14 mouse cellular contexts compared by ENCODE assay signal in genomic region chr12:12225706-12226105, GRCm38 (mm10). TPM values are rescaled to one million over a fixed set of nuclear protein-coding genes. Genes with fewer than 3 reads are reported as not detected.
A peak's percentile ranks its signal among the peaks of the same experiment; 100 is the strongest.
DNase-seq lines count a peak whose midpoint lies in the region; ATAC-seq and TF ChIP-seq lines count a peak whose summit lies in the region.
"Had no signal": no experiment of that assay in that cellular context is flagged by ENCODE, and none has a peak within 500 bp of the region (broad histone marks: within the 10 kb centered on the region; RNA-seq: fewer than 3 reads in every experiment).

No protein-coding gene starts in this region.

- no peak overlapping the region for H3K9ac ChIP-seq in liver, adult 2 months (ENCODE audit: low read depth, low read length)
- H3K9ac ChIP-seq in hindbrain, embryonic 14.5 days: no peak overlapping the region
- H3K9ac ChIP-seq in liver, embryonic 11.5 days (ENCODE audit: low read depth, low read length): no peak overlapping the region
- H3K9ac ChIP-seq: lung, embryonic 15.5 days; neural tube, embryonic 12.5 days; stomach, embryonic 15.5 days had no signal

- no peak for TF ChIP-seq CTCF in liver, adult 2 months (IDR thresholded peaks at IDR 0.05; ENCODE audit: low read depth, low read length)

- WGBS in liver, adult 2 months: 86% methylated on average over 6 of the region's 6 CpGs
- WGBS in hindbrain, embryonic 14.5 days: 34% methylated on average over 6 of the region's 6 CpGs
- 78% methylated on average over 6 of the region's 6 CpGs for WGBS in liver, embryonic 11.5 days

- no peaks in the 10 kb centered on the region for H3K9me3 ChIP-seq in hindbrain, embryonic 14.5 days (ENCODE audit: control insufficient read depth, low read length)
- no peaks in the 10 kb centered on the region for H3K9me3 ChIP-seq in liver, embryonic 11.5 days (ENCODE audit: control insufficient read depth, low read length)
- H3K9me3 ChIP-seq: lung, embryonic 15.5 days; neural tube, embryonic 12.5 days; stomach, embryonic 15.5 days had no signal

- intact Hi-C loops in left cerebral cortex, postnatal 25 days (cut with DNase I): loop anchor here (2.0 kb wide), 1 partner anchor 37 kb away; the partner anchor contains the start of gene Fam49a

- no peak for TF ChIP-seq POLR2A in liver, adult 2 months (IDR thresholded peaks at IDR 0.05; ENCODE audit: extremely low read depth, insufficient read depth, low read length)

- H3K27ac ChIP-seq in liver, adult 2 months (replicated peaks; ENCODE audit: insufficient read depth, low read depth, low read length): no peak overlapping the region
- H3K27ac ChIP-seq in hindbrain, embryonic 14.5 days: no peak overlapping the region
- no peak overlapping the region for H3K27ac ChIP-seq in liver, embryonic 11.5 days (ENCODE audit: low read depth, low read length)
- H3K27ac ChIP-seq: lung, embryonic 15.5 days; neural tube, embryonic 12.5 days; stomach, embryonic 15.5 days had no signal

- no peaks in the 10 kb centered on the region for H3K27me3 ChIP-seq in liver, adult 2 months (ENCODE audit: control insufficient read depth, insufficient read depth, low read length)
- no peaks in the 10 kb centered on the region for H3K27me3 ChIP-seq in hindbrain, embryonic 14.5 days (ENCODE audit: control insufficient read depth, insufficient read depth, low read length)
- H3K27me3 ChIP-seq in liver, embryonic 11.5 days (replicated peaks; ENCODE audit: control insufficient read depth, insufficient read depth, low read length): no peaks in the 10 kb centered on the region
- H3K27me3 ChIP-seq: lung, embryonic 15.5 days; neural tube, embryonic 12.5 days; stomach, embryonic 15.5 days had no signal

- peak; percentile 16 for DNase-seq in liver, adult 2 months (ENCODE audit: extremely low read depth, low read depth, low spot score)
- DNase-seq in liver: no peak
- no peak for DNase-seq in hindbrain, embryonic 14.5 days (ENCODE audit: low spot score)
- peak; percentile 78 to 95 for DNase-seq in left cerebral cortex, postnatal 25 days (ENCODE audit: low spot score in 2 of 2)
- peak; percentile 94 for DNase-seq in telencephalon, adult 2 months (ENCODE audit: low read depth, low spot score)
- no peak for DNase-seq in thymus, postnatal 10 days (ENCODE audit: low spot score in 2 of 2)
- no peak for DNase-seq in liver, embryonic 11.5 days (ENCODE audit: low spot score)
- DNase-seq: cerebellum, postnatal 10 days; kidney, postnatal 36 days had no signal

- ATAC-seq in hindbrain, embryonic 14.5 days (ENCODE audit: low FRiP score): 0 out of 2 replicates have a peak, but pooled peaks have one; percentile 43
- no peak for ATAC-seq in inflammation-experienced regulatory T-cells, adult 6 months
- no peak for ATAC-seq in liver, embryonic 11.5 days (replicated peaks; ENCODE audit: low FRiP score)
- ATAC-seq: CD4-positive, CD25-positive, alpha-beta regulatory T cell, adult 4 months had no signal

- no peak overlapping the region for H3K4me2 ChIP-seq in hindbrain, embryonic 14.5 days (replicated peaks)
- H3K4me2 ChIP-seq in liver, embryonic 11.5 days: no peak overlapping the region
- H3K4me2 ChIP-seq: lung, embryonic 15.5 days; neural tube, embryonic 12.5 days; stomach, embryonic 15.5 days had no signal

- H3K79me2 ChIP-seq in liver, adult 2 months (ENCODE audit: control insufficient read depth, insufficient read depth, low read length): no peaks in the 10 kb centered on the region

- no peaks in the 10 kb centered on the region for H3K4me1 ChIP-seq in liver, adult 2 months (ENCODE audit: control insufficient read depth, insufficient read depth, low read length)
- 0 out of 2 replicates have a peak, but pooled peaks cover 3% of the 10 kb centered on the region for H3K4me1 ChIP-seq in hindbrain, embryonic 14.5 days (replicated peaks; ENCODE audit: control insufficient read depth, insufficient read depth, low read length)
- H3K4me1 ChIP-seq in liver, embryonic 11.5 days (replicated peaks; ENCODE audit: control insufficient read depth, insufficient read depth, low read length): no peaks in the 10 kb centered on the region
- H3K4me1 ChIP-seq: lung, embryonic 15.5 days; neural tube, embryonic 12.5 days; stomach, embryonic 15.5 days had no signal

- H3K4me3 ChIP-seq in liver, adult 2 months (ENCODE audit: insufficient read depth, low read depth, low read length): no peak overlapping the region
- H3K4me3 ChIP-seq in hindbrain, embryonic 14.5 days (replicated peaks; ENCODE audit: low read length): no peak overlapping the region
- H3K4me3 ChIP-seq in liver, embryonic 11.5 days (ENCODE audit: low read depth, low read length): no peak overlapping the region
- H3K4me3 ChIP-seq: lung, embryonic 15.5 days; neural tube, embryonic 12.5 days; stomach, embryonic 15.5 days had no signal

- no peaks in the 10 kb centered on the region for H3K36me3 ChIP-seq in liver, adult 2 months (ENCODE audit: control insufficient read depth, insufficient read depth, low read length)
- H3K36me3 ChIP-seq in hindbrain, embryonic 14.5 days (replicated peaks; ENCODE audit: control insufficient read depth, insufficient read depth): no peaks in the 10 kb centered on the region
- H3K36me3 ChIP-seq in liver, embryonic 11.5 days (ENCODE audit: control insufficient read depth, insufficient read depth, low read length): no peaks in the 10 kb centered on the region
- H3K36me3 ChIP-seq: lung, embryonic 15.5 days; neural tube, embryonic 12.5 days; stomach, embryonic 15.5 days had no signal

RNA-seq across cellular contexts. Expression of gene Fam49a, which starts 36.2 kb away (rescaled TPM):
- 2.0 and 3.3 TPM in 2 replicates for total RNA-seq in liver, adult 2 months (2014; rRNA removed)
- polyA plus RNA-seq in liver, adult 2 months (2012; rRNA removed): 0.65 and 1.7 TPM in 2 replicates
- polyA plus RNA-seq in hindbrain, embryonic 14.5 days (2014; fragmentation: Nextera tagmentation; extraction: Ambion mirVana): 66.3 and 80.7 TPM in 2 replicates
- total RNA-seq in left cerebral cortex, postnatal 25 days (2021): 100 to 1,000 TPM; 206 to 223 TPM
- polyA plus RNA-seq in inflammation-experienced regulatory T-cells, adult 6 months (2017; shearing (Covaris generic)): 10 to 100 TPM; 45.2 to 55.3 (median 53.3) TPM
- 4.8 and 5.7 TPM in 2 replicates for polyA plus RNA-seq in liver, embryonic 11.5 days (2014; fragmentation: Nextera tagmentation; extraction: Ambion mirVana)

Comparison
In these comparisons a context has a peak if more than half of its experiments do, and no peak if none do; other contexts are left out.
1. DNase-seq: peak in liver, adult 2 months (single experiment), left cerebral cortex, postnatal 25 days (2 of 2) and telencephalon, adult 2 months (single experiment); none in liver (single experiment), hindbrain, embryonic 14.5 days (single experiment), thymus, postnatal 10 days (0 of 2) and liver, embryonic 11.5 days (single experiment).